Mouse (Mus musculus) heart, embryonic 11.5 days (tissue): ENCODE results near the gene Hcn3. TPM values are rescaled to one million over a fixed set of nuclear protein-coding genes. Genes with fewer than 3 reads are reported as not detected.

Source experiments
- ATAC-seq: fragments of 200-750 bp; cut with Nextera tagmentation; replicated peaks from 2 replicates; pipeline ENCODE4 v1.8.0; 2017; ENCODE audit warnings: moderate library complexity; ENCODE audit not compliant: insufficient number of reproducible peaks, low FRiP score, low TSS enrichment
- H3K27ac ChIP-seq: fragments of 300-500 bp; sonication (generic); 2 replicates; pipeline ENCODE4 v1.5.1; 2014; ENCODE audit warnings: mild to moderate bottlenecking, low read depth, low read length
- H3K27me3 ChIP-seq: fragments of 300-500 bp; sonication (generic); 2 replicates; pipeline ENCODE4 v1.6.1; 2014; ENCODE audit warnings: mild to moderate bottlenecking, low read length, mixed read lengths; ENCODE audit not compliant: control insufficient read depth, insufficient read depth
- H3K36me3 ChIP-seq: fragments of 300-500 bp; sonication (generic); 2 replicates; pipeline ENCODE4 v1.6.1; 2014; ENCODE audit warnings: mild to moderate bottlenecking, low read length, moderate library complexity, mixed read lengths; ENCODE audit not compliant: control insufficient read depth, insufficient read depth
- H3K4me1 ChIP-seq: fragments of 300-500 bp; sonication (generic); 2 replicates; pipeline ENCODE4 v1.6.1; 2014; ENCODE audit warnings: low read length; ENCODE audit not compliant: control insufficient read depth, insufficient read depth
- H3K4me2 ChIP-seq: fragments of 300-500 bp; sonication (generic); 2 replicates; pipeline ENCODE4 v1.6.1; 2014; ENCODE audit warnings: mild to moderate bottlenecking, moderate library complexity
- H3K4me3 ChIP-seq: fragments of 300-500 bp; sonication (generic); 2 replicates; pipeline ENCODE4 v1.5.1; 2014; ENCODE audit warnings: low read depth, low read length
- H3K9ac ChIP-seq: fragments of 300-500 bp; sonication (generic); 2 replicates; pipeline ENCODE4 v1.6.1; 2014; ENCODE audit warnings: mild to moderate bottlenecking, low read depth, low read length, moderate library complexity
- H3K9me3 ChIP-seq: fragments of 300-500 bp; sonication (generic); replicated peaks from 2 replicates; pipeline ENCODE4 v1.6.1; 2016; ENCODE audit warnings: low read length; ENCODE audit not compliant: control insufficient read depth
- WGBS: fragments of 180-500 bp; shearing (Covaris S2); extraction: QIAGEN DNeasy Blood & Tissue Kit; methylation state at CpG from one replicate; pipeline ENCODE4 v1.1.7; 2014; ENCODE audit not compliant: insufficient replicate concordance; 5-methylcytosine and 5-hydroxymethylcytosine counted together
- polyA plus RNA-seq: library from polyadenylated mRNA; unstranded; fragments of >200 nt; fragmentation: Nextera tagmentation; extraction: Ambion mirVana; gene quantifications from 2 replicates; pipeline ENCODE4 v1.2.1, GENCODE M21; 2014

Gene Hcn3
- polyA plus RNA-seq, 1 experiment from 2014 or later: 0.13 TPM

DNA sequence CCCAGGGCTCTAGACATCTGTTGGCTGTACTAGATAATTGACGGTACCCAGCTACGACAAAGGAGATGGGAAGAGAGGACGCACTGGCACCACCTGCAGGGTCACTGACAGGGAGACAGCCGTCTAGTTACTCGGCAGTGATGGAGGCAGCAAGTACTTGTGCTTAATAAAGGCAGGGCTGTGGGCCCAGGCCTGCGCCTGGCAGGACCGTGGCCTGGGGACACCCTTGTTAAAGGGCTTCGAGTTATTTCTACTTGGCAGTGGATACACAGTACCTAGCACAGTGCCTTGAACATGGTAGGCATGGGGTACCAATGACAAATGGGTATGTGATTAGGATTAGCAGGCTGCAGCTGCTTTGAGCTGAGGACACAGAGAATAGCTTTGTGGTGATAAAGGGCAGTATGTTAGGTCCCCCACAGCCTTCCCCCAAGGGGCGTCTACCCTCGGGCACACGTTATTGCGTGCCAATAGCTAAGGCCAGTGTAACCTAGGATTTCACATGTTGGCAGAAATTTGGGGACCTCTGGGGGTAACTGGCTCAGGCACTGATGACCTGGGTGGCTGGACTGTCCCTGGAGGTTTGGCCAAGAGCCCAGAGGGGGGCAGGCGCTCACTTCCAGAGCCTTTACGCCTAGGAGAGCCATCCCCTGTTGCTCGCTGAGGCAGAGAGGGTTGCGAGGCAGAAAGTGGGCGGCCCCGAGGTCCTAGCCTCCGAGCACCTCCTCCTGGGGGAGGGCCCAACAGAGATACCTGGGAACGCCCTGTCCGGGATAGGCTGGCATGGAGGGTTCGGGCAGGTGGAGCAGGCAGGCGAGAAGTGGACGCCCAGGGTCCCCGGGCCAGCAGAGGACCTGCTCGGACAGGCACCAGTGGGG, 12.7 kb downstream of the Hcn3 start:
- peak overlapping the region; percentile 59 for H3K4me2 ChIP-seq
- H3K27me3 ChIP-seq: peaks cover 62% of the 10 kb centered on the region
- H3K4me1 ChIP-seq: peaks cover 6% of the 10 kb centered on the region
- peak overlapping the region; percentile 27 for H3K4me3 ChIP-seq
- 20% methylated on average over 26 of the region's 26 CpGs for WGBS
- peak; percentile 83 for ATAC-seq
- H3K36me3 ChIP-seq: no peaks in the 10 kb centered on the region
- H3K9ac ChIP-seq: no peak overlapping the region
- H3K9me3 ChIP-seq: no peaks in the 10 kb centered on the region
- no peak overlapping the region for H3K27ac ChIP-seq

DNA sequence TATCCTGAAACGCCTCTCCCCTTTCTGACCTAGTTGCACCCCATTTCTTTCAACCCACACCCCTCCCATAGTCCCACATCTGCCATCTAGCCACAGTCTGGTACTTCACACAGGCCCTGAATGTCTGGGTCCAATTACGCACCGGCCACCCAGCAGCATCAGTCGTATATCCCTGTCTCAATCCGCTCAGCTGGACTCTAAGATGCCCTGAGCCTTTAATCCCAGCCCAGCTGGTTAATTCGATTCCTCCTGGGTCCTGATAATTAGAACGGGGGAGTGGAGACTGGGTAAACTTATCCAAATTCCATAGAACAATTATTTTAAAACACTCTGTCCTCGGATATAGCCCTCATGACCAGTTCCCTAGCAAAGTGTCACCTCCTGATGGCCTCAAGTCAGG, 14.4 kb downstream of the Hcn3 start:
- Histone ChIP-seq H3K27me3 (peaks cover 48% of the 10 kb centered on the region), H3K4me2 (no peak overlapping the region), H3K4me3 (no peak overlapping the region), H3K9ac (no peak overlapping the region), H3K27ac (no peak overlapping the region), H3K9me3 (no peaks in the 10 kb centered on the region), H3K36me3 (no peaks in the 10 kb centered on the region), H3K4me1 (peaks cover 6% of the 10 kb centered on the region)
- no peak for ATAC-seq
- WGBS: 64% methylated on average over 8 of the region's 8 CpGs

DNA sequence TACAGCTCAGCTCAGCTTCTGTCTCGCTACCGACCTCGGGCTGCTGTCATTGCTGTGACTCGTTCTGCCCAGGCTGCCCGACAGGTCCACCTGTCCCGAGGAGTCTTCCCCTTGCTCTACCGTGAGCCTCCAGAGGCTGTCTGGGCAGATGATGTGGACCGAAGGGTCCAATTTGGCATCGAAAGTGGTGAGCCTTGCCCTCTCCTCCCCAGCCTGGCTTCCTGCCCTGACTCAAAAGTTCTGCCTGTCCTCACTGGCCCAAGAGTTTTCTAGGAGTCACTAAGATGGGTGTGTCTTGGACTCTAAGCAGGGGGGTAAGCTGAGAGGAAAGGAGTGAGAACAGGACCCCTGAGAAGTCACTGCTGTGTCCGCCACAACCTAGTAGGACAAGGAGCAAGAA, 15.2 kb downstream of the Hcn3 start:
- Histone ChIP-seq H3K4me3 (no peak overlapping the region), H3K4me1 (peaks cover 6% of the 10 kb centered on the region), H3K4me2 (no peak overlapping the region), H3K27me3 (peaks cover 40% of the 10 kb centered on the region), H3K27ac (no peak overlapping the region), H3K36me3 (no peaks in the 10 kb centered on the region), H3K9ac (no peak overlapping the region), H3K9me3 (no peaks in the 10 kb centered on the region)
- ATAC-seq: no peak
- 74% methylated on average over 10 of the region's 10 CpGs for WGBS

DNA sequence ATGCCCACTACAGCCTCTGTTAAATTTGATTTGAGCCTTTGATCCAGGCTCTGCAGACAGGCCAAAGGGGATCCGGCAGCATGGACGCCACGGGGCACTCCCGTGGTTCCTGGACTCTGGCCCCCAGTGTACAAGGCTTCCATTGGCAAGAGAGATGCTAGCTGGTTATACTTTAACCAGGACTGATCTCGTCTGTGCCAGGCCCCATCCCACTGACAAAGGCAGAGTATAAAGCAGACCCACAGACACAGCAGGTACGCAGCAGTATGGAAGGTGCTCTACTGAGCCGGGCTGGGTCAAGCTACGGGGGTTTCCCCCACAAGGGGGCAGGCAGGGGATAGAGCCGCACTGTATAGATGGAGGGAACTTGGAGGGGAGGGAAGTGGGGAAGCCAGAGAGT, 23.6 kb downstream of the Hcn3 start:
- ATAC-seq: peak; percentile 47; the same call in 1 of the 2 replicates
- Histone ChIP-seq H3K4me1 (peaks cover 10% of the 10 kb centered on the region; the same call in 1 of the 2 replicates), H3K9me3 (no peaks in the 10 kb centered on the region), H3K27ac (peak overlapping the region; percentile 41; the same call in 1 of the 2 replicates), H3K4me3 (peak overlapping the region; percentile 20), H3K27me3 (peaks cover 3% of the 10 kb centered on the region), H3K36me3 (no peaks in the 10 kb centered on the region), H3K9ac (peak overlapping the region; percentile 36; the same call in 1 of the 2 replicates), H3K4me2 (peak overlapping the region; percentile 20)
- 41% methylated on average over 9 of the region's 9 CpGs for WGBS

DNA sequence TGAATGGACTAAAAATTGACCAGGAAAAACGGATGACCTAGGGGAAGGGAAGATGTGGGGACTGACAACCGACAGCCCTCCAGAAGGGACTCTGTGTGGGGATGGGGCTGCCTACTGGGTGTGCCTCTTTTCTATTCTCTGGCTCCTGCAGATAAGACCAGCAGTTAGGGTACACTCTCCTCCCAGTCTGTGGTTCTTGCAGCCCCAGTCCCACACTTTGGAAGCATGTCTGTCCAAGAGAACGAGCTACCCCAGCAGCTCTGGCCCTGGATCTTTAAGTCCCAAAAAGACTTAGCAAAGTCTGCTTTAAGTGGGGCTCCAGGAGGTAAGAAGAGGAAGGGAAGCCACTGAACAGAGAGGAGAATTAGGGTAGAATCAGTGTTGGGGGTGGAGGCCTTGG, 24.0 kb downstream of the Hcn3 start, which contains the start of gene Pklr:
TSS of gene Pklr (plus strand) at position 185 of the 400 bp plus-strand sequence.
- Histone ChIP-seq H3K27ac (peak within 1 kb of the TSS; percentile 41; the same call in 1 of the 2 replicates), H3K27me3 (peaks cover 3% of the 10 kb centered on the region), H3K4me1 (peaks cover 10% of the 10 kb centered on the region; the same call in 1 of the 2 replicates), H3K36me3 (no peaks in the 10 kb centered on the region), H3K4me2 (peak within 1 kb of the TSS; percentile 25), H3K9me3 (no peaks in the 10 kb centered on the region), H3K4me3 (peak within 1 kb of the TSS; percentile 20), H3K9ac (peak within 1 kb of the TSS; percentile 39; the same call in 1 of the 2 replicates)
- 48% methylated on average over 3 of the region's 3 CpGs for WGBS
- peak; percentile 68; the same call in 1 of the 2 replicates for ATAC-seq

DNA sequence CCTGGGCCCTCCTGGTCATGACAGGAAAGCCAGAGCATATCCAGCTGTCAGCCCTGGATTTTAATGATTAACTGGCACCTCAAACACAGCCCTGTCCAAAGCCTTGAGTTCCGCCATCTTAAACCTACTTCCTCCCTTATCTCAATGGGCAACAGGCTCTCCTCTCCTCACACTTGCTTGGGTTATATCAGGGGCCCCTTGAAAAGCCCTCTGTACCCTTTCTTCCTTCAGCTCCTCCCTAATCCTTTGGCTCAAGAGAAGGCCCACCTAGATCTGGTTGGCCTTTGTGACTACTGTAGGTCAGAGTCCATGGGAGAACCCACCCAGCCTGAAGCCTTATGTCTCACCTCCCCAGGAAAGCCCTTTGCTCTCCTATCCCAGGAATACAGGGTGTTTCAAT, 26.2 kb downstream of the Hcn3 start:
- H3K36me3 ChIP-seq: no peaks in the 10 kb centered on the region
- no peaks in the 10 kb centered on the region for H3K9me3 ChIP-seq
- H3K9ac ChIP-seq: no peak overlapping the region
- H3K4me1 ChIP-seq: peaks cover 10% of the 10 kb centered on the region; the same call in 1 of the 2 replicates
- no peak overlapping the region for H3K4me2 ChIP-seq
- 38% methylated on average over 1 of the region's 1 CpGs for WGBS
- ATAC-seq: 0 out of 2 replicates have a peak, but pooled peaks have one; percentile 13
- H3K27me3 ChIP-seq: peaks cover 3% of the 10 kb centered on the region
- no peak overlapping the region for H3K4me3 ChIP-seq
- peak overlapping the region; percentile 59; the same call in 1 of the 2 replicates for H3K27ac ChIP-seq

DNA sequence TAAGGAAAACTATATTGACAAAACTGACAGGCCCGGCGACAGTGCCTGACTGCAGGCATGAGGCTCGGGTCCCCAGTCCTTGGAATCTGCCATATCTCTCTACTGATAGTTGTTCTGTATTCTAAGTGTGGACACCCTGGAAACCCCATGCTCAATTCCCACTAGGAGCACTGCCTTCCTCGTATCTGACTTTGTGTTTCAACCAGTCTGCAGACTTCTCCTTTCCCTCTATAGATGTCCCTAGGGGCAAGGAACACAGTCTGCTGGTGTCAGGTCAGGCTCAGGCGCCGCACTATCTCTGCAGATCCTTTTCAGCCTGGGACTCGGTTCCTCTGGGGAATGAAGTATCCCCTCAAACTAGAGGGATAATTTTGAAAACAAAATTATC, 26.9 kb downstream of the Hcn3 start:
- H3K9ac ChIP-seq: no peak overlapping the region
- peaks cover 3% of the 10 kb centered on the region for H3K27me3 ChIP-seq
- H3K36me3 ChIP-seq: no peaks in the 10 kb centered on the region
- peak overlapping the region; percentile 73 for H3K4me2 ChIP-seq
- peak overlapping the region; percentile 59 for H3K27ac ChIP-seq
- no peak overlapping the region for H3K4me3 ChIP-seq
- 53% methylated on average over 7 of the region's 7 CpGs for WGBS
- H3K4me1 ChIP-seq: peaks cover 10% of the 10 kb centered on the region; the same call in 1 of the 2 replicates
- H3K9me3 ChIP-seq: no peaks in the 10 kb centered on the region
- no peak for ATAC-seq

- peak; percentile 85 for ATAC-seq
- H3K4me1 ChIP-seq: peaks cover 10% of the 10 kb centered on the region; the same call in 1 of the 2 replicates
- no peaks in the 10 kb centered on the region for H3K9me3 ChIP-seq
- peak overlapping the region; percentile 73 for H3K4me2 ChIP-seq
- H3K36me3 ChIP-seq: no peaks in the 10 kb centered on the region
- peak overlapping the region; percentile 31; the same call in 1 of the 2 replicates for H3K27ac ChIP-seq
- H3K27me3 ChIP-seq: peaks cover 3% of the 10 kb centered on the region
- WGBS: 15% methylated on average over 30 of the region's 30 CpGs
- H3K4me3 ChIP-seq: peak overlapping the region; percentile 37
- H3K9ac ChIP-seq: peak overlapping the region; percentile 61
Measured at GRCm38 (mm10) chr3:89132285-89133062, 27.5 kb downstream of the Hcn3 start.
